Mouse (Mus musculus): ENCODE results near the gene Cdh4. TPM values are rescaled to one million over a fixed set of nuclear protein-coding genes. Genes with fewer than 3 reads are reported as not detected.

Cdh4 gene
- polyA plus RNA-seq, 1 experiment: not detected

GRCm38 (mm10) chr2:179442541-179443225 lies 452 bp downstream of the Cdh4 start:
- H3ac ChIP-seq (ENCODE audit: control insufficient read depth, insufficient read length): no peak overlapping the region
- no peaks in the 10 kb centered on the region for H3K27me3 ChIP-seq (ENCODE audit: control insufficient read depth, insufficient read depth, insufficient read length)
- no peak overlapping the region for H3K4me2 ChIP-seq (ENCODE audit: low read depth)
- TF ChIP-seq SRF (IDR thresholded peaks at IDR 0.05; ENCODE audit: control insufficient read depth, insufficient read length, low read depth) (no peak), TCF3 (IDR thresholded peaks at IDR 0.05; ENCODE audit: insufficient read length, low read depth) (no peak), CEBPB (IDR thresholded peaks at IDR 0.05; ENCODE audit: insufficient read depth, poor library complexity, severe bottlenecking) (no peak), E2F4 (IDR thresholded peaks at IDR 0.05; ENCODE audit: insufficient read depth) (no peak)
- H3K79me2 ChIP-seq (ENCODE audit: control insufficient read depth, insufficient read depth): no peaks in the 10 kb centered on the region
- no peak overlapping the region for H3K4me3 ChIP-seq
- no peaks in the 10 kb centered on the region for H3K36me3 ChIP-seq (ENCODE audit: control insufficient read depth, insufficient read depth)

GRCm38 (mm10) chr2:179443226-179443815 lies 1.1 kb downstream of the Cdh4 start:
- TF ChIP-seq POLR2AphosphoS2 (IDR thresholded peaks at IDR 0.05; ENCODE audit: insufficient read length, low read depth) (no peak), SRF (IDR thresholded peaks at IDR 0.05; ENCODE audit: control insufficient read depth, insufficient read length, low read depth) (no peak), USF1 (IDR thresholded peaks at IDR 0.05; ENCODE audit: low read depth) (no peak), E2F4 (IDR thresholded peaks at IDR 0.05; ENCODE audit: insufficient read depth) (no peak), CEBPB (IDR thresholded peaks at IDR 0.05; ENCODE audit: insufficient read depth, poor library complexity, severe bottlenecking) (no peak), MYOD1 (IDR thresholded peaks at IDR 0.05; ENCODE audit: control insufficient read depth in 1 of 3, insufficient read length in 2 of 3, low read depth in 2 of 3) (no peak), REST (IDR thresholded peaks at IDR 0.05; ENCODE audit: insufficient read depth, insufficient read length) (no peak)
- H3ac ChIP-seq (ENCODE audit: control insufficient read depth, insufficient read length): no peak overlapping the region
- no peaks in the 10 kb centered on the region for H3K27me3 ChIP-seq (ENCODE audit: control insufficient read depth, insufficient read depth, insufficient read length)
- no peak overlapping the region for H3K4me2 ChIP-seq (ENCODE audit: low read depth)
- no peak overlapping the region for H3K4me3 ChIP-seq
- no peaks in the 10 kb centered on the region for H3K36me3 ChIP-seq (ENCODE audit: control insufficient read depth, insufficient read depth)
- H3K79me2 ChIP-seq (ENCODE audit: control insufficient read depth, insufficient read depth): no peaks in the 10 kb centered on the region

GRCm38 (mm10) chr2:179443959-179444358 lies 1.7 kb downstream of the Cdh4 start:
- Histone ChIP-seq H3K27me3 (ENCODE audit: control insufficient read depth, insufficient read depth, insufficient read length) (no peaks in the 10 kb centered on the region), H3K4me2 (ENCODE audit: low read depth) (no peak overlapping the region)

DNA sequence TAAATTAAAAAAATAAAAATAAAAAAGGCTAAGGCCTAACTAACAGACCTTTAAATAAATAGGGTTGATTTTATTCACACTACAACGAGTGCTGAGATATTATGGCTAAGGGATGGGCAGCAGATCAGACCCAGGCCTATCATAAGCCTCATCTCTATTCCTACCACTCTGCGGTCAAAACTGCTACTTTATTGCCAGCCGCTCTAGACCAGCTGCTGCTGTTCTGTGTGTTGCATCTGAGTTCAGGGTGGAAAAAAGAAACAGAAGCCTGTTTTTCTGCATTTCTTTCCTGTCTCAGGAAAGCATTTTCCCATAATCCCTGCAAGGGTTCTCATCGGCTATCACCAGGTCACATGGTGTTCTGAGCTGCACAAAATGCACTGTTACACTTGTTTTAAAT lies 6.0 kb downstream of the Cdh4 start:
- no peak for TF ChIP-seq SRF (IDR thresholded peaks at IDR 0.05; ENCODE audit: control insufficient read depth, insufficient read length, low read depth)
- no peak for TF ChIP-seq TCF3 (IDR thresholded peaks at IDR 0.05; ENCODE audit: insufficient read length, low read depth)
- TF ChIP-seq MAX (IDR thresholded peaks at IDR 0.05; ENCODE audit: low read depth): no peak
- no peak for TF ChIP-seq USF1 (IDR thresholded peaks at IDR 0.05; ENCODE audit: low read depth)
- TF ChIP-seq POLR2AphosphoS2 (IDR thresholded peaks at IDR 0.05; ENCODE audit: insufficient read length, low read depth): no peak
- Histone ChIP-seq H3ac (ENCODE audit: control insufficient read depth, insufficient read length) (no peak overlapping the region), H3K79me2 (ENCODE audit: control insufficient read depth, insufficient read depth) (no peaks in the 10 kb centered on the region), H3K4me2 (ENCODE audit: low read depth) (no peak overlapping the region), H3K4me3 (no peak overlapping the region), H3K36me3 (ENCODE audit: control insufficient read depth, insufficient read depth) (no peaks in the 10 kb centered on the region), H3K27me3 (ENCODE audit: control insufficient read depth, insufficient read depth, insufficient read length) (no peaks in the 10 kb centered on the region)

More at GRCm38 (mm10) chr2:179443959-179444358, 1.7 kb downstream of the Cdh4 start:
- no peak overlapping the region for H3K4me3 ChIP-seq
- no peaks in the 10 kb centered on the region for H3K79me2 ChIP-seq (ENCODE audit: control insufficient read depth, insufficient read depth)
- TF ChIP-seq POLR2A (IDR thresholded peaks at IDR 0.05; ENCODE audit: insufficient read length, low read depth) (no peak), CEBPB (IDR thresholded peaks at IDR 0.05; ENCODE audit: insufficient read depth, poor library complexity, severe bottlenecking) (no peak), POLR2AphosphoS2 (IDR thresholded peaks at IDR 0.05; ENCODE audit: insufficient read length, low read depth) (no peak), TCF12 (IDR thresholded peaks at IDR 0.05; ENCODE audit: insufficient read depth, poor library complexity, severe bottlenecking) (no peak), MYOD1 (IDR thresholded peaks at IDR 0.05; ENCODE audit: control insufficient read depth in 1 of 3, insufficient read length in 2 of 3, low read depth in 2 of 3) (no peak), USF1 (IDR thresholded peaks at IDR 0.05; ENCODE audit: low read depth) (no peak), MYOG (IDR thresholded peaks at IDR 0.05; ENCODE audit: control insufficient read depth in 1 of 3, insufficient read depth in 1 of 3, insufficient read length in 2 of 3, low read depth in 2 of 3) (no peak), REST (IDR thresholded peaks at IDR 0.05; ENCODE audit: insufficient read depth, insufficient read length) (no peak), TCF3 (IDR thresholded peaks at IDR 0.05; ENCODE audit: insufficient read length, low read depth) (no peak), MAX (IDR thresholded peaks at IDR 0.05; ENCODE audit: low read depth) (no peak), E2F4 (IDR thresholded peaks at IDR 0.05; ENCODE audit: insufficient read depth) (no peak), SRF (IDR thresholded peaks at IDR 0.05; ENCODE audit: control insufficient read depth, insufficient read length, low read depth) (no peak)
- no peaks in the 10 kb centered on the region for H3K36me3 ChIP-seq (ENCODE audit: control insufficient read depth, insufficient read depth)
- no peak overlapping the region for H3ac ChIP-seq (ENCODE audit: control insufficient read depth, insufficient read length)

- TF ChIP-seq REST (IDR thresholded peaks at IDR 0.05; ENCODE audit: insufficient read depth, insufficient read length): no peak
- no peak for TF ChIP-seq USF1 (IDR thresholded peaks at IDR 0.05; ENCODE audit: low read depth)
- no peak for TF ChIP-seq E2F4 (IDR thresholded peaks at IDR 0.05; ENCODE audit: insufficient read depth)
- no peak for TF ChIP-seq POLR2AphosphoS2 (IDR thresholded peaks at IDR 0.05; ENCODE audit: insufficient read length, low read depth)
- TF ChIP-seq MYOG (IDR thresholded peaks at IDR 0.05; ENCODE audit: control insufficient read depth in 1 of 3, insufficient read depth in 1 of 3, insufficient read length in 2 of 3, low read depth in 2 of 3): no peak
- no peaks in the 10 kb centered on the region for H3K79me2 ChIP-seq (ENCODE audit: control insufficient read depth, insufficient read depth)
- H3ac ChIP-seq (ENCODE audit: control insufficient read depth, insufficient read length): no peak overlapping the region
- no peak overlapping the region for H3K4me3 ChIP-seq
- H3K36me3 ChIP-seq (ENCODE audit: control insufficient read depth, insufficient read depth): no peaks in the 10 kb centered on the region
- H3K4me2 ChIP-seq (ENCODE audit: low read depth): no peak overlapping the region
- H3K27me3 ChIP-seq (ENCODE audit: control insufficient read depth, insufficient read depth, insufficient read length): no peaks in the 10 kb centered on the region
Observed at GRCm38 (mm10) chr2:179449018-179449417, 6.8 kb downstream of the Cdh4 start.

All from myocyte (in vitro differentiated cells).